Mouse (Mus musculus): Measurements from ENCODE around the gene Cpeb4. TPM values are rescaled to one million over a fixed set of nuclear protein-coding genes. Genes with fewer than 3 reads are reported as not detected.
A peak's percentile ranks its signal among the peaks of the same experiment; 100 is the strongest.

The Cpeb4 gene
- polyA plus RNA-seq, 1 experiment from 2014 or later: 14.8 TPM

DNA sequence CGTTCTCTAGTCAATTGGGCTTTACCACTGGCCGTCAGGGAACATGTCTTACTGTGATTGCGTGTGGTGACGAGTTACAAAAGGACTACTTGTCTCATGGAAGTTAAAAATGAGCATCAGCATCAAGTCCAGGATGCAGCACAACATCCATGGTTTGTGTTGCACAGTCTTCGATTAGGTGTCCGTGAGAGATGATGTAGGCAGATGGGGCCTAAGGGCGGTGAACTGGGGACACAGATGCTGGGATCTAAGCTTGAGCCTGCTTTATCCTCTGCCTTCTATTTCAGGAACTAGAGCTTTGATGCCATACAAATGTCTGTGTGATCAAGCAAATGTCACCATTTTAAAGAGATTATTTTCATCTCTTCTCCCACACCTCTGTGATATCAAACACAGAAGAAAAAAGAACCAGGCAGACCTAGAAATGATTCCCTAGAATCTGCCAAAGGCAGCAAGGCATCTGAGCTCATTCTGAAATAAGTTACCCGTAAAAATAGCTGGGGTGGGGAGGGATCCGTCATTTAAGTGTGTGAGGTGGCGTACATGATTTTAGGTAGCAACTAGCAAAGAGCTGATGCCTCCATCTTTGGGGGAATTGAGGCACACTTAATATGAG, 65.0 kb downstream of the Cpeb4 start:
- Histone ChIP-seq H3K36me3 (ENCODE audit: control insufficient read depth, insufficient read depth, low read length) (peaks cover 26% of the 10 kb centered on the region), H3K9me3 (ENCODE audit: control insufficient read depth, low read length) (no peaks in the 10 kb centered on the region), H3K27me3 (ENCODE audit: control insufficient read depth, insufficient read depth, low read length) (no peaks in the 10 kb centered on the region), H3K9ac (ENCODE audit: low read length) (no peak overlapping the region), H3K4me3 (ENCODE audit: control insufficient read depth in 1 of 2, insufficient read depth in 1 of 2, low read depth in 1 of 2, low read length in 2 of 2) (no peak overlapping the region), H3K4me1 (ENCODE audit: control insufficient read depth in 2 of 2, insufficient read depth in 2 of 2, low read length in 2 of 2) (peaks cover 4 to 12% of the 10 kb centered on the region in 2 experiments), H3K27ac (replicated peaks in 1 of 2; ENCODE audit: control insufficient read depth in 1 of 2, insufficient read depth in 1 of 2, low read depth in 2 of 2, low read length in 2 of 2) (no peak overlapping the region), H3K4me2 (ENCODE audit: low read length) (no peak overlapping the region)
- ATAC-seq (ENCODE audit: insufficient number of reproducible peaks, insufficient read depth, low FRiP score, low read depth): no peak
- WGBS: 87% methylated on average over 10 of the region's 10 CpGs

GRCm38 (mm10) chr11:31940898-31941639, 69.1 kb downstream of the Cpeb4 start:
- no peaks in the 10 kb centered on the region for H3K9me3 ChIP-seq (ENCODE audit: control insufficient read depth, low read length)
- H3K4me2 ChIP-seq (ENCODE audit: low read length): no peak overlapping the region
- no peaks in the 10 kb centered on the region for H3K27me3 ChIP-seq (ENCODE audit: control insufficient read depth, insufficient read depth, low read length)
- ATAC-seq (ENCODE audit: insufficient number of reproducible peaks, insufficient read depth, low FRiP score, low read depth): no peak
- 83% methylated on average over 13 of the region's 13 CpGs for WGBS
- H3K36me3 ChIP-seq (ENCODE audit: control insufficient read depth, insufficient read depth, low read length): peaks cover 4% of the 10 kb centered on the region; the same call in 1 of the 2 replicates
- no peak overlapping the region for H3K9ac ChIP-seq (ENCODE audit: low read length)
- H3K4me3 ChIP-seq (ENCODE audit: control insufficient read depth in 1 of 2, insufficient read depth in 1 of 2, low read depth in 1 of 2, low read length in 2 of 2): no peak overlapping the region
- peaks cover 1 to 3% of the 10 kb centered on the region in 2 experiments; a peak in 1 of 4 replicates for H3K4me1 ChIP-seq (ENCODE audit: control insufficient read depth in 2 of 2, insufficient read depth in 2 of 2, low read length in 2 of 2)
- H3K27ac ChIP-seq (replicated peaks in 1 of 2; ENCODE audit: control insufficient read depth in 1 of 2, insufficient read depth in 1 of 2, low read depth in 2 of 2, low read length in 2 of 2): no peak overlapping the region

DNA sequence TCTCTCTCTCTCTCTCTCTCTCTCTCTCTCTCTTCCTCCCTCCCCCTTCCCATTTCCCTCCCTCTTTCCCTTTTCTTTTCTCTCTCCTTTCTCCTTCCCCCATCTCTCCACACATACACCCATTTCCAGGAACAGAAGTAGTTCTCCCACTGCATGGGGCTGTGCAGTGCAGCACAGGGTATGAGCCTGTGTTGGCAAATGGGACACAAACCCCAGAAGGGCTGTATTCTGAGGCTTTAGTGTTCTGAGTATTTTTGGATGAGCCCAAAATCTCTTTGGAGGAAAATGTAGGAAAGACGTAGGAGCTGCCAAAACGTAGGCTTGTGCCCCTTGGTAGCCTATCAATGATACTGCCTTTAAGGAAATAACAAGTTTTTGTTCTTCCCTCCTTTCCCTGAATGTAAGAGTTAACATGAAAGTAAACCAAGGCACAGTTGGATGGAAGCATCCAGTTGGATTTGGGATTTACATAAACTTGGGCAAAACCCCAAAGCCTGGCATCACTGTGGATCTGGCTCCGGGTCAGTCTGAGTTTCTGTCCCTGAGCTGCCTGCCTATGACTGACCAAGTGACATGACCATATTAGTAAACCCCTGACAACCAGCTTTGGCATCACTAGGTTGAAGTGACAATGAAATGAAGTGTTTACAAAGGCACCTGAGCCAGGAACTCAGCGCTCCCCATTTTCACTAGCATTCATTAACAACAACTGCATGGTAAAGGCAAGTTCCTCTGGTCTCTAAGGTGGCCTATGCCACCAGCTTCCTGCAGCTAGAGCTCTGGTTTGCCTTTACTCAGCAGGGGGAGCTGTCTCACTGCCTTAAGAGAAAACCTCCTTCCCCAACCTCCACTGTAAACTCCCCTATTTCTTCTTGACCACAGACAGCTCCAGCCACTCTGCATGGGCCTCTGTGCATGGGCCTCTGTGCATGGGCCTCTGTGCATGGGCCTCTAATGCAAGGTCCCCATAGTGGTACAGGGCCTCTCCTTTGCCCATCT, 69.9 kb downstream of the Cpeb4 start:
- Histone ChIP-seq H3K27me3 (ENCODE audit: control insufficient read depth, insufficient read depth, low read length) (no peaks in the 10 kb centered on the region), H3K4me2 (ENCODE audit: low read length) (no peak overlapping the region), H3K9me3 (ENCODE audit: control insufficient read depth, low read length) (no peaks in the 10 kb centered on the region), H3K4me3 (ENCODE audit: control insufficient read depth in 1 of 2, insufficient read depth in 1 of 2, low read depth in 1 of 2, low read length in 2 of 2) (no peak overlapping the region), H3K36me3 (ENCODE audit: control insufficient read depth, insufficient read depth, low read length) (peaks cover 4% of the 10 kb centered on the region; the same call in 1 of the 2 replicates), H3K4me1 (ENCODE audit: control insufficient read depth in 2 of 2, insufficient read depth in 2 of 2, low read length in 2 of 2) (no peaks in the 10 kb centered on the region), H3K27ac (replicated peaks in 1 of 2; ENCODE audit: control insufficient read depth in 1 of 2, insufficient read depth in 1 of 2, low read depth in 2 of 2, low read length in 2 of 2) (no peak overlapping the region), H3K9ac (ENCODE audit: low read length) (no peak overlapping the region)
- 82% methylated on average over 4 of the region's 4 CpGs for WGBS
- ATAC-seq (ENCODE audit: insufficient number of reproducible peaks, insufficient read depth, low FRiP score, low read depth): no peak

DNA sequence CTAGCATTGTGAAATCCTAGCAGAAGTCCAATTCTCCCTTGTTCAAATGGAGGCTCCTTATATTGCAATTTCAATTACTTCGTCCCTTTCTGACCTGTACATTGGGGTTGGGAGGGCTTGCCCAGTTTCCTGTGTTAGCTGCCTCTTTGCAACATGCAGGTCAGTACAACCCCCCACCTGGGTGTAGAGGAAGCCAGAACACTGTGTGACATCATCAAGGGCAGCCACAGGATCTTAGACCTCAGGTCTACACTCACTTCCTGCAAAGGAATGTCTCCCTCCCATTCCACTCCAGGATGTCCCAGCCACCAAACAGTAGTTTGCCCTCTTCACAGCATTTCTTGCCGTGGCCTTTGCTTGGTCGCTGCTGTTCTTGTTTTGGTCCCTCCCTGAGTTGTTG, 73.5 kb downstream of the Cpeb4 start:
- Histone ChIP-seq H3K9ac (ENCODE audit: low read length) (no peak overlapping the region), H3K4me3 (ENCODE audit: control insufficient read depth in 1 of 2, insufficient read depth in 1 of 2, low read depth in 1 of 2, low read length in 2 of 2) (no peak overlapping the region), H3K9me3 (ENCODE audit: control insufficient read depth, low read length) (no peaks in the 10 kb centered on the region), H3K27ac (replicated peaks in 1 of 2; ENCODE audit: control insufficient read depth in 1 of 2, insufficient read depth in 1 of 2, low read depth in 2 of 2, low read length in 2 of 2) (no peak overlapping the region), H3K36me3 (ENCODE audit: control insufficient read depth, insufficient read depth, low read length) (no peaks in the 10 kb centered on the region), H3K27me3 (ENCODE audit: control insufficient read depth, insufficient read depth, low read length) (0 out of 2 replicates have a peak, but pooled peaks cover 2% of the 10 kb centered on the region), H3K4me1 (ENCODE audit: control insufficient read depth in 2 of 2, insufficient read depth in 2 of 2, low read length in 2 of 2) (peaks cover 0 to 10% of the 10 kb centered on the region in 2 experiments; a peak in 2 of 4 replicates), H3K4me2 (ENCODE audit: low read length) (no peak overlapping the region)
- WGBS: 61% methylated on average over 3 of the region's 3 CpGs
- no peak for ATAC-seq (ENCODE audit: insufficient number of reproducible peaks, insufficient read depth, low FRiP score, low read depth)

GRCm38 (mm10) chr11:31948462-31949330, 76.7 kb downstream of the Cpeb4 start:
- Histone ChIP-seq H3K4me1 (ENCODE audit: control insufficient read depth in 2 of 2, insufficient read depth in 2 of 2, low read length in 2 of 2) (peaks cover 0 to 10% of the 10 kb centered on the region in 2 experiments; a peak in 3 of 4 replicates), H3K27ac (replicated peaks in 1 of 2; ENCODE audit: control insufficient read depth in 1 of 2, insufficient read depth in 1 of 2, low read depth in 2 of 2, low read length in 2 of 2) (no peak overlapping the region), H3K9ac (ENCODE audit: low read length) (peak overlapping the region; percentile 66), H3K4me3 (ENCODE audit: control insufficient read depth in 1 of 2, insufficient read depth in 1 of 2, low read depth in 1 of 2, low read length in 2 of 2) (peak overlapping the region; percentile 42 to 47), H3K36me3 (ENCODE audit: control insufficient read depth, insufficient read depth, low read length) (no peaks in the 10 kb centered on the region), H3K27me3 (ENCODE audit: control insufficient read depth, insufficient read depth, low read length) (0 out of 2 replicates have a peak, but pooled peaks cover 3% of the 10 kb centered on the region), H3K4me2 (ENCODE audit: low read length) (peak overlapping the region; percentile 68), H3K9me3 (ENCODE audit: control insufficient read depth, low read length) (no peaks in the 10 kb centered on the region)
- WGBS: 18% methylated on average over 15 of the region's 15 CpGs
- ATAC-seq (ENCODE audit: insufficient number of reproducible peaks, insufficient read depth, low FRiP score, low read depth): peak; percentile 38; the same call in 1 of the 2 replicates

DNA sequence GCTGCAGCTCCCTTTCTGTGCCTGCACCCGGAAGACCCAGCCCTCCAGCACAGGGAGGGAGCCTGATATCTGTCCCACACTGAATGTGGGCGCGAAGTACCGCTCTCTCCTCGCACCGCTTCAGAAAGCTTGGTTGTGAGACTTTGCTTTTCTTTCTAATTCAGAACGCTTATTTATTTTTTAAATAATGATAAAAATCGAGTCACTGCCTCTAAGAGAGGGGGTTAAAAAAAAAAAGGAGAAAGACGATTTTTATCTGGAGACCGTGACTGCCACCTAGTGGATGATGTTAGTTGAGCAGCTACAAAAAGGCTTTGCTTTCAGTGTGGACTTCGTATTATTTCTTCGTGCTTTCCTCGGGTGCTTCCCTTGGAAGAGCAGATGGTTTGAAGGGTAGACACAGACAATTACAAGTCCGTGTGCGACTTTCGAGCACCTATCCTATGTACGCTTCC, 77.3 kb downstream of the Cpeb4 start:
- Histone ChIP-seq H3K9me3 (ENCODE audit: control insufficient read depth, low read length) (no peaks in the 10 kb centered on the region), H3K36me3 (ENCODE audit: control insufficient read depth, insufficient read depth, low read length) (no peaks in the 10 kb centered on the region), H3K27ac (replicated peaks in 1 of 2; ENCODE audit: control insufficient read depth in 1 of 2, insufficient read depth in 1 of 2, low read depth in 2 of 2, low read length in 2 of 2) (no peak overlapping the region), H3K4me1 (ENCODE audit: control insufficient read depth in 2 of 2, insufficient read depth in 2 of 2, low read length in 2 of 2) (peaks cover 0 to 10% of the 10 kb centered on the region in 2 experiments; a peak in 3 of 4 replicates), H3K27me3 (ENCODE audit: control insufficient read depth, insufficient read depth, low read length) (0 out of 2 replicates have a peak, but pooled peaks cover 3% of the 10 kb centered on the region), H3K9ac (ENCODE audit: low read length) (peak overlapping the region; percentile 66), H3K4me3 (ENCODE audit: control insufficient read depth in 1 of 2, insufficient read depth in 1 of 2, low read depth in 1 of 2, low read length in 2 of 2) (peak overlapping the region; percentile 42 to 47), H3K4me2 (ENCODE audit: low read length) (peak overlapping the region; percentile 68)
- 1% methylated on average over 17 of the region's 17 CpGs for WGBS
- ATAC-seq (ENCODE audit: insufficient number of reproducible peaks, insufficient read depth, low FRiP score, low read depth): peak; percentile 58; the same call in 1 of the 2 replicates

All from heart, embryonic 14.5 days (tissue).